Mouse (Mus musculus) liver, adult 2 months (tissue): Measurements from ENCODE around the gene Pde4d. TPM values are rescaled to one million over a fixed set of nuclear protein-coding genes. Genes with fewer than 3 reads are reported as not detected.

Experiments
- DNase-seq: peaks from one replicate; pipeline ENCODE4 v3.0.0-alpha.2; 2011; ENCODE audit warnings: low read depth, low spot score; ENCODE audit errors: extremely low read depth
- H3K27ac ChIP-seq: fragments of 200-500 bp; replicated peaks from 2 replicates; pipeline ENCODE4 v1.5.1; 2012; ENCODE audit warnings: low read depth, mild to moderate bottlenecking, control low read depth, inconsistent platforms, low read length; ENCODE audit not compliant: insufficient read depth
- H3K27me3 ChIP-seq: fragments of 200-500 bp; 2 replicates; pipeline ENCODE4 v1.6.1; 2012; ENCODE audit warnings: mild to moderate bottlenecking, moderate library complexity, low read length, inconsistent platforms; ENCODE audit not compliant: control insufficient read depth, insufficient read depth
- H3K36me3 ChIP-seq: fragments of 200-500 bp; 2 replicates; pipeline ENCODE4 v1.6.1; 2012; ENCODE audit warnings: low read length, inconsistent platforms; ENCODE audit not compliant: control insufficient read depth, insufficient read depth
- H3K4me1 ChIP-seq: fragments of 200-500 bp; 2 replicates; pipeline ENCODE4 v1.6.1; 2011; ENCODE audit warnings: low read length; ENCODE audit not compliant: control insufficient read depth, insufficient read depth
- H3K4me3 ChIP-seq: fragments of 200-500 bp; 2 replicates; pipeline ENCODE4 v1.5.1; 2011; ENCODE audit warnings: low read depth, mild to moderate bottlenecking, control low read depth, low read length, moderate library complexity; ENCODE audit not compliant: insufficient read depth
- H3K79me2 ChIP-seq: fragments of 200-500 bp; 2 replicates; pipeline ENCODE4 v1.6.1; 2012; ENCODE audit warnings: inconsistent platforms, mild to moderate bottlenecking, low read length, moderate library complexity; ENCODE audit not compliant: control insufficient read depth, insufficient read depth
- H3K9ac ChIP-seq: fragments of 200-500 bp; 2 replicates; pipeline ENCODE4 v1.6.1; 2012; ENCODE audit warnings: low read depth, mild to moderate bottlenecking, control low read depth, inconsistent platforms, low read length
- CTCF ChIP-seq: fragments of 200-500 bp; IDR thresholded peaks from 2 replicates; pipeline ENCODE4 v1.5.1; 2011; ENCODE audit warnings: low read depth, low read length, control low read depth
- POLR2A ChIP-seq: fragments of 200-500 bp; IDR thresholded peaks from 2 replicates; pipeline ENCODE4 v1.6.1; 2011; ENCODE audit warnings: low read length, control low read depth; ENCODE audit not compliant: insufficient read depth; ENCODE audit errors: extremely low read depth
- WGBS: fragments of 180-500 bp; shearing (Covaris S2); methylation state at CpG from one replicate; pipeline ENCODE4 v1.1.7; 2018; 5-methylcytosine and 5-hydroxymethylcytosine counted together
- polyA plus RNA-seq: library from polyadenylated mRNA; depleted of rRNA; stranded (reverse); fragments of >200 nt; gene quantifications from 2 replicates; pipeline ENCODE4 v1.2.3, GENCODE M21; 2012
- total RNA-seq: library from RNA; depleted of rRNA; stranded (reverse); fragments of >200 nt; gene quantifications from 2 replicates; pipeline ENCODE4 v1.2.3, GENCODE M21; 2014

Pde4d gene
- total and polyA plus RNA-seq, 2 experiments: 2.3 to 13.6 TPM

DNA sequence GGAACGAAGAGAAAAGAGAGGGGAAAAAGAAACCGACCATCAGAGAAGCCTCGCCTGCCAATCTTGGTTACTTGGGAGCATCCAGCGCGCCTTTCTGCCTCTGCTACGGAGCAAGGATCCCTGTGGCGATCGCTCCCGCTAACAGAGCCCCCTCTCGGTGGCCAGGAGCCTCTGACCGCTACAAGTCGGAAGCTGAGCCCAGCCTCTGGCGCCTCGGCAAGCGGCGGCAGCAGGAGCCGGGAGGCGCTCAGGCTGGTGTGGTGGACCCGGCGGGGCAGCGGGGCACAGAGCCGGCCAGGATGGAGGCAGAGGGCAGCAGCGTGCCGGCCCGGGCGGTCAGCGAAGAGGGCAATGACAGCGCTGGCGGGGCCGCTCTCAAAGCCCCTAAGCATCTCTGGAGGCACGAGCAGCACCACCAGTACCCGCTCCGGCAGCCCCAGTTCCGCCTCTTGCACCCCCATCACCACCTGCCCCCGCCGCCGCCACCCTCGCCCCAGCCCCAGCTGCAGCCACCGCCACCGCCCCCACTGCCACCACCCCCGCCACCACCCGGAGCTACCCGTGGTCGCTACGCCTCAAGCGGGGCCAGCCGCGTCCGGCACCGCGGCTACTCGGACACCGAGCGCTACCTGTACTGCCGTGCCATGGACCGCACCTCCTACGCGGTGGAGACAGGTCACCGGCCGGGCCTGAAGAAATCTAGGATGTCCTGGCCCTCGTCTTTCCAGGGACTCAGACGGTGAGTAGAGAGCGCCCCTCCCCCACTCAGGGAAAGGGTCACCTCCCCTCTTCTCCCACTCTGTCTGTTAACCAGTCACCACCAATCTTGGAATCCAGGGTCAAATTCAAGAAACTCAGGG, 666.8 kb downstream of the Pde4d start:
- Histone ChIP-seq H3K27ac (no peak overlapping the region), H3K4me3 (no peak overlapping the region; the same call in 1 of the 2 replicates)
- TF ChIP-seq POLR2A: no peak
- TF ChIP-seq CTCF: no peak

GRCm38 (mm10) chr13:109117210-109117791, 667.6 kb downstream of the Pde4d start:
- 21% methylated on average over 14 of the region's 14 CpGs for WGBS
- TF ChIP-seq POLR2A (no peak), CTCF (no peak)

More for the DNA sequence above, 666.8 kb downstream of the Pde4d start:
- Histone ChIP-seq H3K36me3 (no peaks in the 10 kb centered on the region), H3K27me3 (peaks cover 8% of the 10 kb centered on the region), H3K79me2 (no peaks in the 10 kb centered on the region), H3K9ac (no peak overlapping the region), H3K4me1 (no peaks in the 10 kb centered on the region)
- no peak for DNase-seq
- 2% methylated on average over 57 of the region's 63 CpGs for WGBS

GRCm38 (mm10) chr13:109118296-109118800, 668.6 kb downstream of the Pde4d start:
- H3K9ac ChIP-seq: no peak overlapping the region
- H3K79me2 ChIP-seq: no peaks in the 10 kb centered on the region
- no peak overlapping the region for H3K4me3 ChIP-seq
- peaks cover 8% of the 10 kb centered on the region for H3K27me3 ChIP-seq
- no peak for TF ChIP-seq POLR2A
- TF ChIP-seq CTCF: no peak
- 81% methylated on average over 1 of the region's 1 CpGs for WGBS
- H3K36me3 ChIP-seq: no peaks in the 10 kb centered on the region
- no peaks in the 10 kb centered on the region for H3K4me1 ChIP-seq
- DNase-seq: no peak
- no peak overlapping the region for H3K27ac ChIP-seq

More at GRCm38 (mm10) chr13:109117210-109117791, 667.6 kb downstream of the Pde4d start:
- H3K27ac ChIP-seq: no peak overlapping the region
- no peaks in the 10 kb centered on the region for H3K36me3 ChIP-seq
- H3K79me2 ChIP-seq: no peaks in the 10 kb centered on the region
- peaks cover 8% of the 10 kb centered on the region for H3K27me3 ChIP-seq
- H3K4me1 ChIP-seq: no peaks in the 10 kb centered on the region
- H3K4me3 ChIP-seq: no peak overlapping the region
- no peak for DNase-seq
- no peak overlapping the region for H3K9ac ChIP-seq

- H3K9ac ChIP-seq: no peak overlapping the region
- no peaks in the 10 kb centered on the region; the same call in 1 of the 2 replicates for H3K27me3 ChIP-seq
- H3K27ac ChIP-seq: no peak overlapping the region
- no peak overlapping the region for H3K4me3 ChIP-seq
- no peaks in the 10 kb centered on the region for H3K79me2 ChIP-seq
- no peak for DNase-seq
- no peaks in the 10 kb centered on the region for H3K4me1 ChIP-seq
- 67% methylated on average over 3 of the region's 3 CpGs for WGBS
- H3K36me3 ChIP-seq: no peaks in the 10 kb centered on the region
- no peak for TF ChIP-seq POLR2A
- TF ChIP-seq CTCF: no peak
These were observed 672.1 kb downstream of the Pde4d start for GRCm38 (mm10) chr13:109121867-109122266.

DNA sequence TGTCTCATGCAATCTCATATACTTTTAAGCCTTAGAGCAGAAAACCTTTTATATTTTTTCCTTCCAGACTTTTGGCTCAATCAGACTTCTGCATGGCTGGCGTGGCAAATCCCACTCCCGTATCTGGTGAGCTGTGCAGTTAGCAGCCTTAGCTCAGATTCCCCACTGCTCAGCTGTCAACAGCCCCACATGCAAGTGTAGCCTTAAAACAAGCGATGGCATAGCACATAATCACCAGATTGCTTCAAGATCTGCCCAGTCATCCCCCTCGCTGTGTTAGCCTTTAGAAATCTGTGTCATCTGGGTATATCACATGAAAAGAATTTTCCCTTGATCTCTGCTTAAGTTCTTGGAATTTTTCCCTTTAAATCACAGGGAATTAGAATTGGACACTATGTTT, 686.7 kb downstream of the Pde4d start:
- TF ChIP-seq CTCF (no peak), POLR2A (no peak)
- Histone ChIP-seq H3K27me3 (no peaks in the 10 kb centered on the region), H3K79me2 (no peaks in the 10 kb centered on the region), H3K27ac (no peak overlapping the region), H3K4me3 (no peak overlapping the region), H3K9ac (no peak overlapping the region), H3K4me1 (no peaks in the 10 kb centered on the region), H3K36me3 (no peaks in the 10 kb centered on the region)
- 74% methylated on average over 4 of the region's 4 CpGs for WGBS
- DNase-seq: no peak
